Mouse (Mus musculus) ES-Bruce4 (cell line): ENCODE data around the gene Lrrc47.

Experiments used
- CTCF ChIP-seq: IDR thresholded peaks from one replicate; pipeline ENCODE4 v1.8.1; 2011; ENCODE audit warnings: low read depth, low read length
- POLR2A ChIP-seq: IDR thresholded peaks from one replicate; pipeline ENCODE4 v1.8.1; 2011; ENCODE audit warnings: low read length; ENCODE audit not compliant: insufficient read depth

DNA sequence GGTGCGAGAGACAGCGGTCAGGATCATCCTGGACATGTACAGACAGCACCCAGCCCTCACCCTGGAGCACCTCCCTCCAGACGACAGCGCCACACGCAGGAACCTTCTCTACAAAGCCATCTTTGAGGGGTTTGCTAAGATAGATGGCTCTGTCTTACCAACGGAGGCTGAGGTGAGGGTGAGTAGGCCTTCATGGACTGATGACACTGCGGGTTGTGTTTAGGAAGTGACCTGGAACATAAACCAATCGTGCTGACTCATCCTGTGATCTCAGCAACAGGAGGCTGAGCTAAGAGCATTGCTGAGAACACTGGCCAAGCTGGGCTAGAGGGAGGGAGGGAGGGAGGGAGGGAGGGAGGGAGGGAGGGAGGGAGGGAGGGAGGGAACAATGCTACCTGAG is 18.0 kb upstream of the Lrrc47 start:
- TF ChIP-seq POLR2A: no peak
- no peak for TF ChIP-seq CTCF
